Mouse (Mus musculus) stomach, postnatal 0 days (tissue): Measurements from ENCODE around the gene Dlg1.

ENCODE experiments used
- CTCF ChIP-seq: IDR thresholded peaks from 2 replicates; pipeline ENCODE4 v1.5.1; 2016; ENCODE audit warnings: antibody characterized with exemption, low read depth, mild to moderate bottlenecking, moderate library complexity
- EP300 ChIP-seq: optimal IDR thresholded peaks from 2 replicates; pipeline ENCODE3; 2016; ENCODE audit warnings: antibody characterized with exemption

- TF ChIP-seq CTCF (no peak), EP300 (no peak)
Measured at GRCm38 (mm10) chr16:31876386-31876785, 213.1 kb downstream of the Dlg1 start.
